Mouse (Mus musculus) testis, adult 2 months (tissue): ENCODE data around the gene Rps5.

Source experiments
- CTCF ChIP-seq: fragments of 200-500 bp; IDR thresholded peaks from 2 replicates; pipeline ENCODE4 v1.5.1; 2012; ENCODE audit warnings: low read depth, mild to moderate bottlenecking, inconsistent platforms, low read length, moderate library complexity; ENCODE audit not compliant: control insufficient read depth, insufficient read depth, insufficient replicate concordance
- POLR2A ChIP-seq: fragments of 200-500 bp; IDR thresholded peaks from 2 replicates; pipeline ENCODE4 v1.6.1; 2012; ENCODE audit warnings: low read depth, mild to moderate bottlenecking, inconsistent platforms, low read length, moderate library complexity; ENCODE audit not compliant: control insufficient read depth

GRCm38 (mm10) chr7:12954896-12955295 is 32.8 kb downstream of the Rps5 start:
- no peak for TF ChIP-seq POLR2A
- TF ChIP-seq CTCF, result no peak
